Mouse (Mus musculus) MEL (cell line): Measurements from ENCODE around the gene Neurod2. TPM values are rescaled to one million over a fixed set of nuclear protein-coding genes. Genes with fewer than 3 reads are reported as not detected.

Source experiments
- DNase-seq: peaks from one replicate; pipeline ENCODE4 v3.0.0; 2011; ENCODE audit warnings: low read depth, low spot score
- H3K27ac ChIP-seq: 2 replicates; pipeline ENCODE4 v1.5.1; 2012; ENCODE audit warnings: low read depth, mild to moderate bottlenecking, control low read depth, low read length, moderate library complexity; ENCODE audit not compliant: control insufficient read depth
- H3K27me3 ChIP-seq, 2 experiments: fragments of 150-350 bp in 1 of 2; sonication (generic) in 1 of 2; 2 replicates each; pipeline ENCODE4 v1.6.1; 2012; ENCODE audit warnings: low read length in 2 of 2, mild to moderate bottlenecking in 2 of 2, improper control_type of control experiment in 1 of 2, moderate library complexity in 1 of 2; ENCODE audit not compliant: insufficient read depth in 2 of 2, control insufficient read depth in 1 of 2
- H3K36me3 ChIP-seq, 2 experiments: 2 replicates each; pipeline ENCODE4 v1.6.1; 2012 to 2014; ENCODE audit warnings: low read length in 2 of 2, improper control_type of control experiment in 1 of 2, inconsistent platforms in 1 of 2, mild to moderate bottlenecking in 1 of 2; ENCODE audit not compliant: insufficient read depth in 2 of 2, control insufficient read depth in 1 of 2
- H3K4me1 ChIP-seq, 2 experiments: fragments of 150-350 bp in 1 of 2; sonication (generic) in 1 of 2; 2 replicates each; pipeline ENCODE4 v1.6.1; 2012; ENCODE audit warnings: low read length in 2 of 2, improper control_type of control experiment in 1 of 2, mild to moderate bottlenecking in 1 of 2; ENCODE audit not compliant: insufficient read depth in 2 of 2, control insufficient read depth in 1 of 2
- H3K4me3 ChIP-seq, 2 experiments: fragments of 150-350 bp in 1 of 2; sonication (generic) in 1 of 2; 2 replicates each; pipeline ENCODE4 v1.5.1; 2012; ENCODE audit warnings: low read depth in 2 of 2, low read length in 2 of 2, mild to moderate bottlenecking in 2 of 2, moderate library complexity in 2 of 2, control low read depth in 1 of 2, improper control_type of control experiment in 1 of 2; ENCODE audit not compliant: control insufficient read depth in 1 of 2, insufficient read depth in 1 of 2
- H3K79me2 ChIP-seq: 2 replicates; pipeline ENCODE4 v1.6.1; 2012; ENCODE audit warnings: mild to moderate bottlenecking, low read length, moderate library complexity; ENCODE audit not compliant: control insufficient read depth, poor library complexity, insufficient read depth
- H3K9ac ChIP-seq: 2 replicates; pipeline ENCODE4 v1.6.1; 2012; ENCODE audit warnings: low read depth, mild to moderate bottlenecking, control low read depth, low read length, moderate library complexity; ENCODE audit not compliant: control insufficient read depth, poor library complexity, severe bottlenecking
- H3K9me3 ChIP-seq: fragments of 150-350 bp; sonication (generic); replicated peaks from 2 replicates; pipeline ENCODE4 v1.6.1; 2012; ENCODE audit warnings: mild to moderate bottlenecking, low read length, improper control_type of control experiment, moderate library complexity; ENCODE audit not compliant: insufficient read depth
- BHLHE40 ChIP-seq: IDR thresholded peaks from 2 replicates; pipeline ENCODE4 v1.6.1; 2012; ENCODE audit warnings: low read depth, mild to moderate bottlenecking, inconsistent platforms, low read length, improper control_type of control experiment, borderline replicate concordance
- CHD1 ChIP-seq: IDR thresholded peaks from 2 replicates; pipeline ENCODE4 v1.6.1; 2012; ENCODE audit warnings: low read depth, mild to moderate bottlenecking, inconsistent platforms, low read length, improper control_type of control experiment
- CTCF ChIP-seq, 3 experiments: IDR thresholded peaks in 2 of 3; conservative IDR thresholded peaks in 1 of 3; 2 replicates each; pipeline ENCODE4 v1.5.1; 2011 to 2012; ENCODE audit warnings: low read length in 3 of 3, low read depth in 2 of 3, mild to moderate bottlenecking in 2 of 3, improper control_type of control experiment in 1 of 3, inconsistent platforms in 1 of 3, mixed read lengths in 1 of 3, moderate library complexity in 1 of 3; ENCODE audit not compliant: control insufficient read depth in 1 of 3, insufficient read depth in 1 of 3, poor library complexity in 1 of 3, severe bottlenecking in 1 of 3
- GABPA ChIP-seq: IDR thresholded peaks from 2 replicates; pipeline ENCODE4 v1.6.1; 2012; ENCODE audit warnings: low read depth, mild to moderate bottlenecking, inconsistent platforms, low read length, improper control_type of control experiment, moderate library complexity
- KAT2A ChIP-seq: conservative IDR thresholded peaks from 2 replicates; pipeline ENCODE4 v1.6.1; 2012; ENCODE audit warnings: low read depth, low read length, improper control_type of control experiment, inconsistent platforms
- MAFK ChIP-seq: IDR thresholded peaks from 2 replicates; pipeline ENCODE4 v1.6.1; 2011; ENCODE audit warnings: low read depth, mild to moderate bottlenecking, low read length, improper control_type of control experiment, borderline replicate concordance
- MAX ChIP-seq: IDR thresholded peaks from 2 replicates; pipeline ENCODE4 v1.6.1; 2011; ENCODE audit warnings: low read length, improper control_type of control experiment
- POLR2AphosphoS2 ChIP-seq: IDR thresholded peaks from 2 replicates; pipeline ENCODE4 v1.6.1; 2011; ENCODE audit warnings: low read length, improper control_type of control experiment
- RAD21 ChIP-seq: IDR thresholded peaks from 2 replicates; pipeline ENCODE4 v1.6.1; 2011; ENCODE audit warnings: mild to moderate bottlenecking, low read depth, low read length, improper control_type of control experiment
- RCOR1 ChIP-seq: IDR thresholded peaks from 2 replicates; pipeline ENCODE4 v1.6.1; 2012; ENCODE audit warnings: low read depth, mild to moderate bottlenecking, inconsistent platforms, low read length, improper control_type of control experiment
- SIN3A ChIP-seq: IDR thresholded peaks from 2 replicates; pipeline ENCODE4 v1.6.1; 2012; ENCODE audit warnings: low read length, improper control_type of control experiment, inconsistent platforms
- SMC3 ChIP-seq: IDR thresholded peaks from 2 replicates; pipeline ENCODE4 v1.6.1; 2011; ENCODE audit warnings: low read depth, low read length, improper control_type of control experiment
- TAL1 ChIP-seq: IDR thresholded peaks from 2 replicates; pipeline ENCODE4 v1.6.1; 2012; ENCODE audit warnings: mild to moderate bottlenecking, inconsistent platforms, low read length, moderate library complexity, mixed read lengths
- USF1 ChIP-seq: IDR thresholded peaks from 2 replicates; pipeline ENCODE4 v1.6.1; 2014; ENCODE audit warnings: low read depth, mild to moderate bottlenecking, inconsistent platforms, low read length, improper control_type of control experiment, moderate library complexity
- USF2 ChIP-seq, 2 experiments: IDR thresholded peaks; 2 replicates each; pipeline ENCODE4 v1.6.1; 2011 to 2012; ENCODE audit warnings: improper control_type of control experiment in 2 of 2, low read length in 2 of 2, borderline replicate concordance in 1 of 2, inconsistent platforms in 1 of 2, low read depth in 1 of 2, mild to moderate bottlenecking in 1 of 2; ENCODE audit not compliant: insufficient read depth in 1 of 2
- ZC3H11A ChIP-seq: IDR thresholded peaks from 2 replicates; pipeline ENCODE4 v1.6.1; 2012; ENCODE audit warnings: low read depth, mild to moderate bottlenecking, inconsistent platforms, low read length, improper control_type of control experiment
- ZKSCAN1 ChIP-seq: IDR thresholded peaks from 2 replicates; pipeline ENCODE4 v1.6.1; 2012; ENCODE audit warnings: low read depth, mild to moderate bottlenecking, inconsistent platforms, low read length, improper control_type of control experiment, moderate library complexity
- ZNF384 ChIP-seq: IDR thresholded peaks from 2 replicates; pipeline ENCODE4 v1.6.1; 2012; ENCODE audit warnings: low read depth, mild to moderate bottlenecking, inconsistent platforms, low read length, improper control_type of control experiment
- polyA plus RNA-seq, 2 experiments: library from polyadenylated mRNA; stranded (reverse) in 1 of 2; unstranded in 1 of 2; fragments of >175 nt in 1 of 2; fragments of >200 nt in 1 of 2; gene quantifications; 2 replicates each; pipeline versions ENCODE4 v1.2.1 to v1.2.4; 2012; ENCODE audit warnings: low replicate concordance in 2 of 2, low read depth in 1 of 2; ENCODE audit not compliant: insufficient read length in 2 of 2, insufficient read depth in 1 of 2, missing spikeins in 1 of 2
- total RNA-seq: library from RNA; depleted of rRNA; stranded (reverse); fragments of 300-350 nt; gene quantifications from 2 replicates; pipeline ENCODE4 v1.2.3, GENCODE M21; 2012

The Neurod2 gene
- total and polyA plus RNA-seq, 3 experiments = not detected

DNA sequence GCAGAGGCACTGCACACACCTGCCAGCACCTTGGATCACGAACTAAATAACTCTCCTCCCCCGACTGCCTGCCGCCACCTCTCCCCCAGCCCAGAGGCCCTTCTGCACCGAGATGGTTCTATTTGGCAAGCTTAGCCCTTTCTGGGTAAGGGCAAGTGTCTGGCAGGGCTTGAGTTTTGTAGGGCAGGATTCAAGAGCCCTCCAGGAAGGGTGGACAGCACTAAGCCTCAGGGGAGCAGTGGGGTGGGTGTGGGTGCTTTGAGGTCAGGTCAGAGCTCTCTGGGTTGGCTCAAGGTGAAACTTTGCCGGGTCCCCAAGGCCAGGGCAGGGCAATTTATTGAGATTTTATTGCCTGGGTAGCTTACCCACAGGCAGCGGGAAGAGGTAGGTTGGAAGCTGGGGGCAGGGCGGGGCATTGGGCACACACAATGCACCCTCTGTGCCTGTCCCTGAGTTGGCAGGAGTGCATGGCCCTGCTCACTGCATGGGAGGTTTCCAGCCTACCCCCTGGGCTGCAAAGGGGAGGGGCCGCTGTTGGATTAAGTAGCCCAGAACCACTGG lies 24.3 kb upstream of the Neurod2 start:
- Histone ChIP-seq H3K9me3 (no peaks in the 10 kb centered on the region), H3K27ac (no peak overlapping the region), H3K36me3 (peaks cover 0 to 15% of the 10 kb centered on the region in 2 experiments; a peak in 2 of 4 replicates), H3K9ac (no peak overlapping the region), H3K4me1 (peaks cover 13 to 30% of the 10 kb centered on the region in 2 experiments), H3K4me3 (no peak overlapping the region), H3K79me2 (peaks cover 6% of the 10 kb centered on the region), H3K27me3 (no peaks in the 10 kb centered on the region)
- no peak for TF ChIP-seq CHD1
- TF ChIP-seq ZC3H11A = no peak
- no peak for TF ChIP-seq MAX
- no peak for TF ChIP-seq TAL1
- no peak for TF ChIP-seq MAFK
- TF ChIP-seq SIN3A = no peak
- no peak for TF ChIP-seq USF1
- no peak for TF ChIP-seq USF2 (IDR thresholded peaks at IDR 0.05; ENCODE audit: borderline replicate concordance in 1 of 2, insufficient read depth in 1 of 2, low read depth in 1 of 2, low read length in 2 of 2)
- no peak for TF ChIP-seq ZNF384
- no peak for TF ChIP-seq SMC3
- TF ChIP-seq CTCF (IDR thresholded peaks at IDR 0.05 in 2 of 3, conservative IDR thresholded peaks at IDR 0.05 in 1 of 3; ENCODE audit: control insufficient read depth in 1 of 3, insufficient read depth in 1 of 3, low read depth in 2 of 3, low read length in 3 of 3, poor library complexity in 1 of 3, severe bottlenecking in 1 of 3) = no peak
- no peak for TF ChIP-seq POLR2AphosphoS2
- no peak for TF ChIP-seq BHLHE40
- DNase-seq = no peak

DNA sequence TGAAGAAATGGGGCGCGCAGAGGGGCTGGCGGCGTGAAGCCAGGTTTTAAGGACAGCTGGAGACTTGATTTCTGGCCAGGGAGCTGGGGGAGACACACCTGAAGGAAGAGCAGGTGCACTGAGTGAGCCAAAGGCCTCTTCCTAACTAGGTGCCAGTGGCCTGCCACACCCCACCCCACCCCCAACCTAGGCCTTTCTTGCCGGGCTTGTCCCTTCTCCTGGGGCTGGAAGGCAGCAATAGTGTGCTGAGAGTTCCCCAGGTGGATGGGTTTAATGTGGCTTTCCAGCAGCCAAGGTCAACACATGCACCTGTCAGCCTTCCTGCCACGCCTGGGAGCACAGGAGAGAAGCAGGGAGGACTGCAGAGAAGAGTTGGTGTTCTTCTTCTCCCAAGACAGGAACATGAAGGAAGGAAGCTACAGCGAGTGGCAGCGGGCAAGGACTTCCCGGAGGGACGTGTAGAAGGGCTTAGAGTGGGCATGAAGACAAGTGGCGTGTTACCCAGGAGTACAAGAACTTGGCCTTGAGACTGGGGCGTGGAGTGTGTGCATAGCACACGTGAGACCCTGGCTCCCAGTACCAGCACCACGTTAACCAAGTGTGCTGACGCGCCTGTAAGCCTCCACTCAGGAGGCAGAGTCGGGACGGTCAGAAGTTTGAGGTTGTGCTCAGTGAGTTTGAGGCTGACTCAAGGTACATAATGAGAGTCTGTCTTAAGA lies 23.0 kb upstream of the Neurod2 start:
- Histone ChIP-seq H3K4me1 (peaks cover 10 to 27% of the 10 kb centered on the region in 2 experiments), H3K9ac (no peak overlapping the region), H3K27ac (no peak overlapping the region), H3K36me3 (peaks cover 0 to 15% of the 10 kb centered on the region in 2 experiments; a peak in 2 of 4 replicates), H3K4me3 (no peak overlapping the region)
- no peak for DNase-seq
- TF ChIP-seq RCOR1 (no peak), POLR2AphosphoS2 (no peak), RAD21 (no peak), KAT2A (no peak), ZKSCAN1 (no peak), CHD1 (no peak), GABPA (no peak), BHLHE40 (no peak), MAX (no peak)
- TF ChIP-seq, all 39 proteins: peak for 0
- peaks cover 5% of the 10 kb centered on the region for H3K79me2 ChIP-seq
- no peaks in the 10 kb centered on the region for H3K9me3 ChIP-seq
- H3K27me3 ChIP-seq = no peaks in the 10 kb centered on the region
